Mouse (Mus musculus): ENCODE measurements at regions not wholly inside any gene's neighbourhood (a gene's known extent, or its start where the extent isn't known, plus 50 kb on each side); places are given as distances from the start of the nearest gene placed in this dataset.

DNA sequence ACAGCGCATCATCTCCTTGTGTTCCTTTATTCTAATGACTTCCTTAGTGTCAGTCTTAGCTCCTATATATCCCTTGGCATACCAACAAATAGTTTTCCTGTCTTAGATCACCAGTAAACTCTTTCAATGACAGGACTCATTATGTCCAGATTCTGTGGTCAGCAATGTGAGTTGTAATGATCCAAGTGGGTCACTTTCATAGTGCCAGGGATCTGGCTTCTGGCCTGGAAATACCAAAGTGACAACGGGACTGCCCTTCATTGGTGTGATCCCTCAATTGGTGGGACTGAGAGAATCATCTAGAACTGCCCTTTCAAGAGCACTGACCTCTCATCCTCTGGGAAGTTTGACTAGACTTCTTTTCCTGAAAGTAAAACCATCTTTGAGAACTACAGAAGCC, 494.7 kb upstream of the A1bg start:
- Histone ChIP-seq H3K4me3 (replicated peaks; ENCODE audit: control insufficient read depth, low read depth, low read length) (no peak overlapping the region), H3K4me1 (ENCODE audit: control insufficient read depth, insufficient read depth, low read length) (no peaks in the 10 kb centered on the region), H3K27ac (ENCODE audit: control insufficient read depth, insufficient read depth, low read depth, low read length, poor library complexity) (no peak overlapping the region)
- 83% methylated on average over 2 of the region's 2 CpGs for WGBS
- TF ChIP-seq POLR2A (IDR thresholded peaks at IDR 0.05; ENCODE audit: borderline replicate concordance, control insufficient read depth, low read depth, low read length) (no peak), CTCF (IDR thresholded peaks at IDR 0.05; ENCODE audit: control insufficient read depth, insufficient read depth, low read length) (no peak)

- 83% methylated on average over 3 of the region's 3 CpGs for WGBS
- Histone ChIP-seq H3K4me1 (ENCODE audit: control insufficient read depth, insufficient read depth, low read length) (no peaks in the 10 kb centered on the region), H3K27ac (ENCODE audit: control insufficient read depth, insufficient read depth, low read depth, low read length, poor library complexity) (no peak overlapping the region), H3K4me3 (replicated peaks; ENCODE audit: control insufficient read depth, low read depth, low read length) (no peak overlapping the region)
- TF ChIP-seq POLR2A (IDR thresholded peaks at IDR 0.05; ENCODE audit: borderline replicate concordance, control insufficient read depth, low read depth, low read length) (no peak), CTCF (IDR thresholded peaks at IDR 0.05; ENCODE audit: control insufficient read depth, insufficient read depth, low read length) (no peak)
Observed at GRCm38 (mm10) chr15:61416841-61417240, 494.0 kb upstream of the A1bg start.

- Histone ChIP-seq H3K4me1 (ENCODE audit: control insufficient read depth, insufficient read depth, low read length) (no peaks in the 10 kb centered on the region), H3K27ac (ENCODE audit: control insufficient read depth, insufficient read depth, low read depth, low read length, poor library complexity) (no peak overlapping the region), H3K4me3 (replicated peaks; ENCODE audit: control insufficient read depth, low read depth, low read length) (no peak overlapping the region)
- 43% methylated on average over 1 of the region's 1 CpGs for WGBS
- TF ChIP-seq POLR2A (IDR thresholded peaks at IDR 0.05; ENCODE audit: borderline replicate concordance, control insufficient read depth, low read depth, low read length) (no peak), CTCF (IDR thresholded peaks at IDR 0.05; ENCODE audit: control insufficient read depth, insufficient read depth, low read length) (no peak)
Observed at GRCm38 (mm10) chr15:61415626-61416025, 492.8 kb upstream of the A1bg start.

- Histone ChIP-seq H3K27ac (ENCODE audit: control insufficient read depth, insufficient read depth, low read depth, low read length, poor library complexity) (no peak overlapping the region), H3K4me1 (ENCODE audit: control insufficient read depth, insufficient read depth, low read length) (no peaks in the 10 kb centered on the region), H3K4me3 (replicated peaks; ENCODE audit: control insufficient read depth, low read depth, low read length) (no peak overlapping the region)
- TF ChIP-seq POLR2A (IDR thresholded peaks at IDR 0.05; ENCODE audit: borderline replicate concordance, control insufficient read depth, low read depth, low read length) (no peak), CTCF (IDR thresholded peaks at IDR 0.05; ENCODE audit: control insufficient read depth, insufficient read depth, low read length) (no peak)
- WGBS = 48% methylated on average over 2 of the region's 2 CpGs
Observed at GRCm38 (mm10) chr15:61411821-61412220, 489.0 kb upstream of the A1bg start.

- no peak overlapping the region for H3K27ac ChIP-seq (ENCODE audit: control insufficient read depth, insufficient read depth, low read depth, low read length, poor library complexity)
- TF ChIP-seq POLR2A (IDR thresholded peaks at IDR 0.05; ENCODE audit: borderline replicate concordance, control insufficient read depth, low read depth, low read length) = no peak
- TF ChIP-seq CTCF (IDR thresholded peaks at IDR 0.05; ENCODE audit: control insufficient read depth, insufficient read depth, low read length) = no peak
- H3K4me1 ChIP-seq (ENCODE audit: control insufficient read depth, insufficient read depth, low read length) = no peaks in the 10 kb centered on the region
- H3K4me3 ChIP-seq (replicated peaks; ENCODE audit: control insufficient read depth, low read depth, low read length) = no peak overlapping the region
- 79% methylated on average over 2 of the region's 2 CpGs for WGBS
Observed at GRCm38 (mm10) chr15:61410789-61411188, 488.0 kb upstream of the A1bg start.

DNA sequence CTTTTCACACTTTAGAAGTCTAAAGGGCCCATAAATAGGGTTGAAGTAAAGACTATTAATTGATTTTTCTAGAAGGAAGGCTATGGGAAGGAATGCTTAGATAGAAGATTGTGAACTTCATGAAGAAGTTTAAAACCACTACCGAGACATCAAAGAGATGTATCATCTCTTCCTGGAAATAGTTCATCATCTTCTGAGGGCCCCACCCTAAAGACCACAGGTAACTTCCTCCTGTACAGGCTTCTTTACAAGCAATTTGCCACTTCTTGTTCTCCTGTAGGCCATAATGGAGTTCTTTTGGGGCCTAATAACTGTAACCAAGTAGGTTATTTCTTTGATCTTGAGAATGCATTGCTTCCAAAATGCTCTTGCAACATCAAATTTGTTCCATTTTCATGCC, 485.8 kb upstream of the A1bg start:
- TF ChIP-seq POLR2A (IDR thresholded peaks at IDR 0.05; ENCODE audit: borderline replicate concordance, control insufficient read depth, low read depth, low read length) = no peak
- TF ChIP-seq CTCF (IDR thresholded peaks at IDR 0.05; ENCODE audit: control insufficient read depth, insufficient read depth, low read length) = no peak
- WGBS = 89% methylated on average over 1 of the region's 1 CpGs
- H3K4me3 ChIP-seq (replicated peaks; ENCODE audit: control insufficient read depth, low read depth, low read length) = no peak overlapping the region
- H3K4me1 ChIP-seq (ENCODE audit: control insufficient read depth, insufficient read depth, low read length) = no peaks in the 10 kb centered on the region
- H3K27ac ChIP-seq (ENCODE audit: control insufficient read depth, insufficient read depth, low read depth, low read length, poor library complexity) = no peak overlapping the region

DNA sequence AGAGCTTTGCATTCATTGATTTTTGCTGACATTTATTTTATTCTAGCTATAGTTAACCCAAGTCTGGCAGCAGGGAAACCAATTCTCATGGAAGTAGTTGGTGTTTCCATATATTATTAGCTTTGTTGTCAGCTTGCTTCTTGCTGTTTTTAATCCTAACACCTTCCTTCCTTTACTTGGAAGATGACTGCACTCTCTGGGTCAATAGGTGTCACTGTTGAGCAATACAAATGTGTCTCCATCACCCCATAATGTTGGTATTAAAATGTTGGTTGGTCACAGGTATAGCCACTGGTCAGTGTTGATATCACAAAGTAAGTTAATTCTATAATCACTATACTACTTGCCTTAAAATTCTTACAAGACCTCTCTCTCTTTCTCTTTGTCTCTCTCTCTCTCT, 477.9 kb upstream of the A1bg start:
- Histone ChIP-seq H3K4me3 (replicated peaks; ENCODE audit: control insufficient read depth, low read depth, low read length) (no peak overlapping the region), H3K4me1 (ENCODE audit: control insufficient read depth, insufficient read depth, low read length) (no peaks in the 10 kb centered on the region), H3K27ac (ENCODE audit: control insufficient read depth, insufficient read depth, low read depth, low read length, poor library complexity) (no peak overlapping the region)
- TF ChIP-seq CTCF (IDR thresholded peaks at IDR 0.05; ENCODE audit: control insufficient read depth, insufficient read depth, low read length) (no peak), POLR2A (IDR thresholded peaks at IDR 0.05; ENCODE audit: borderline replicate concordance, control insufficient read depth, low read depth, low read length) (no peak)

DNA sequence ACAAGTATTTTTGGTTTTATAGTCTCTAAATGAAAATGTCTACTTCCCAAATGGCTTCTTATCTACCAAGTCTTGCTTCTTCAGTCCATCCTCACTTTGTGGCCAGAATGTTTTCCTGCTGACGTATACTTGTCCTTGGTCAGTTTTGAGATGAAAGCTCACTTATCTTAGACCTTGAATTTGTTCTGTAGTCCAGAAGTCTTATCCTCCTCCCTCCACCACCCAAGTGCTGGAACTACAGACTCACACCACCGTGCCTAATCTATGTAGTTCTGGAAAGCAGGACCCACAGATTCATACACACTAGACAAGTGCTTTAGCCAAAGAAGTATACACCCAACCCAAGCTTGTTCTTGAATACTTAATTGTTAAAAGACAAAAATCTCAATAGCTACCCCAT, 477.2 kb upstream of the A1bg start:
- WGBS = 66% methylated on average over 2 of the region's 2 CpGs
- H3K4me3 ChIP-seq (replicated peaks; ENCODE audit: control insufficient read depth, low read depth, low read length) = no peak overlapping the region

GRCm38 (mm10) chr15:61398829-61399228, 476.0 kb upstream of the A1bg start:
- no peak overlapping the region for H3K4me3 ChIP-seq (replicated peaks; ENCODE audit: control insufficient read depth, low read depth, low read length)
- 25% methylated on average over 3 of the region's 3 CpGs for WGBS
- H3K4me1 ChIP-seq (ENCODE audit: control insufficient read depth, insufficient read depth, low read length) = no peaks in the 10 kb centered on the region
- no peak overlapping the region for H3K27ac ChIP-seq (ENCODE audit: control insufficient read depth, insufficient read depth, low read depth, low read length, poor library complexity)
- TF ChIP-seq CTCF (IDR thresholded peaks at IDR 0.05; ENCODE audit: control insufficient read depth, insufficient read depth, low read length) (no peak), POLR2A (IDR thresholded peaks at IDR 0.05; ENCODE audit: borderline replicate concordance, control insufficient read depth, low read depth, low read length) (no peak)

More for the DNA sequence above, 477.2 kb upstream of the A1bg start:
- no peaks in the 10 kb centered on the region for H3K4me1 ChIP-seq (ENCODE audit: control insufficient read depth, insufficient read depth, low read length)
- no peak overlapping the region for H3K27ac ChIP-seq (ENCODE audit: control insufficient read depth, insufficient read depth, low read depth, low read length, poor library complexity)
- TF ChIP-seq CTCF (IDR thresholded peaks at IDR 0.05; ENCODE audit: control insufficient read depth, insufficient read depth, low read length) = no peak
- no peak for TF ChIP-seq POLR2A (IDR thresholded peaks at IDR 0.05; ENCODE audit: borderline replicate concordance, control insufficient read depth, low read depth, low read length)
